Mouse (Mus musculus) intestine, postnatal 0 days (tissue): ENCODE measurements at regions not wholly inside any gene's neighbourhood (a gene's known extent, or its start where the extent isn't known, plus 50 kb on each side); places are given as distances from the start of the nearest gene placed in this dataset.
A peak's percentile ranks its signal among the peaks of the same experiment; 100 is the strongest.

Experiments used
- ATAC-seq: fragments of 200-750 bp; cut with Nextera tagmentation; 2 replicates; pipeline ENCODE4 v1.8.0; 2017; ENCODE audit warnings: mild to moderate bottlenecking, moderate TSS enrichment, moderate library complexity
- H3K27ac ChIP-seq: fragments of 300-500 bp; sonication (generic); 2 replicates; pipeline ENCODE4 v1.5.1; 2014; ENCODE audit warnings: mild to moderate bottlenecking, low read depth, low read length, moderate library complexity
- H3K27me3 ChIP-seq: fragments of 300-500 bp; sonication (generic); replicated peaks from 2 replicates; pipeline ENCODE4 v1.6.1; 2014; ENCODE audit warnings: low read length, mixed read lengths; ENCODE audit not compliant: control insufficient read depth, insufficient read depth
- H3K36me3 ChIP-seq: fragments of 300-500 bp; sonication (generic); 2 replicates; pipeline ENCODE4 v1.6.1; 2014; ENCODE audit warnings: mild to moderate bottlenecking, moderate library complexity; ENCODE audit not compliant: control insufficient read depth, insufficient read depth
- H3K4me1 ChIP-seq: fragments of 300-500 bp; sonication (generic); replicated peaks from 2 replicates; pipeline ENCODE4 v1.6.1; 2014; ENCODE audit warnings: antibody characterized with exemption, low read length, mixed read lengths; ENCODE audit not compliant: control insufficient read depth, insufficient read depth
- H3K4me2 ChIP-seq: fragments of 300-500 bp; sonication (generic); replicated peaks from 2 replicates; pipeline ENCODE4 v1.6.1; 2014; ENCODE audit warnings: low read depth, mild to moderate bottlenecking, moderate library complexity
- H3K4me3 ChIP-seq: fragments of 300-500 bp; sonication (generic); 2 replicates; pipeline ENCODE4 v1.5.1; 2014; ENCODE audit warnings: low read depth, low read length
- H3K9ac ChIP-seq: fragments of 300-500 bp; sonication (generic); 2 replicates; pipeline ENCODE4 v1.6.1; 2014; ENCODE audit warnings: mild to moderate bottlenecking, low read depth, low read length
- H3K9me3 ChIP-seq: fragments of 300-500 bp; sonication (generic); 2 replicates; pipeline ENCODE4 v1.6.1; 2016; ENCODE audit warnings: mixed run types; ENCODE audit not compliant: control insufficient read depth
- CTCF ChIP-seq: sonication (generic); IDR thresholded peaks from 2 replicates; pipeline ENCODE4 v1.5.1; 2016; ENCODE audit warnings: low read depth, mild to moderate bottlenecking, control low read depth, antibody characterized with exemption, moderate library complexity
- WGBS: fragments of 180-500 bp; shearing (Covaris S2); extraction: QIAGEN DNeasy Blood & Tissue Kit; methylation state at CpG from one replicate; pipeline ENCODE4 v1.1.7; 2014; 5-methylcytosine and 5-hydroxymethylcytosine counted together

- no peak overlapping the region for H3K4me3 ChIP-seq
- H3K9ac ChIP-seq, result no peak overlapping the region
- no peaks in the 10 kb centered on the region for H3K36me3 ChIP-seq
- H3K4me1 ChIP-seq, result no peaks in the 10 kb centered on the region
- no peak overlapping the region for H3K4me2 ChIP-seq
- ATAC-seq, result no peak
- WGBS, result 69% methylated on average over 2 of the region's 2 CpGs
- no peaks in the 10 kb centered on the region for H3K27me3 ChIP-seq
- no peak overlapping the region for H3K27ac ChIP-seq
- H3K9me3 ChIP-seq, result no peaks in the 10 kb centered on the region
- TF ChIP-seq CTCF, result no peak
Observed at GRCm38 (mm10) chr10:95124476-95124875, 179.8 kb upstream of the Plxnc1 start.

- H3K9ac ChIP-seq, result no peak overlapping the region
- no peak for TF ChIP-seq CTCF
- no peak for ATAC-seq
- H3K36me3 ChIP-seq, result no peaks in the 10 kb centered on the region
- H3K4me1 ChIP-seq, result peaks cover 4% of the 10 kb centered on the region; the same call in 1 of the 2 replicates
- H3K4me3 ChIP-seq, result no peak overlapping the region
- no peak overlapping the region for H3K4me2 ChIP-seq
- H3K27me3 ChIP-seq, result no peaks in the 10 kb centered on the region
- H3K9me3 ChIP-seq, result no peaks in the 10 kb centered on the region
- H3K27ac ChIP-seq, result no peak overlapping the region
- WGBS, result 67% methylated on average over 4 of the region's 4 CpGs
Observed at GRCm38 (mm10) chr10:95120007-95120406, 175.4 kb upstream of the Plxnc1 start.

- H3K27me3 ChIP-seq, result no peaks in the 10 kb centered on the region
- H3K36me3 ChIP-seq, result no peaks in the 10 kb centered on the region
- H3K9ac ChIP-seq, result no peak overlapping the region
- no peak overlapping the region for H3K4me3 ChIP-seq
- no peak for ATAC-seq
- H3K9me3 ChIP-seq, result no peaks in the 10 kb centered on the region
- no peak overlapping the region for H3K27ac ChIP-seq
- no peak overlapping the region for H3K4me2 ChIP-seq
- 63% methylated on average over 8 of the region's 8 CpGs for WGBS
- peaks cover 7% of the 10 kb centered on the region; the same call in 1 of the 2 replicates for H3K4me1 ChIP-seq
- no peak for TF ChIP-seq CTCF
Observed at GRCm38 (mm10) chr10:95118786-95119351, 174.2 kb upstream of the Plxnc1 start.

GRCm38 (mm10) chr10:95117731-95118212, 173.1 kb upstream of the Plxnc1 start:
- Histone ChIP-seq H3K4me3 (no peak overlapping the region), H3K36me3 (no peaks in the 10 kb centered on the region), H3K9ac (no peak overlapping the region), H3K27me3 (no peaks in the 10 kb centered on the region), H3K27ac (peak overlapping the region; percentile 75; the same call in 1 of the 2 replicates), H3K4me2 (no peak overlapping the region), H3K4me1 (peaks cover 8% of the 10 kb centered on the region; the same call in 1 of the 2 replicates), H3K9me3 (no peaks in the 10 kb centered on the region)
- TF ChIP-seq CTCF, result no peak
- 31% methylated on average over 3 of the region's 3 CpGs for WGBS
- no peak for ATAC-seq

GRCm38 (mm10) chr10:95117041-95117730, 172.6 kb upstream of the Plxnc1 start:
- H3K9ac ChIP-seq, result no peak overlapping the region
- no peak for ATAC-seq
- H3K27me3 ChIP-seq, result no peaks in the 10 kb centered on the region
- 0 out of 2 replicates have a peak overlapping the region, but pooled peaks have one; percentile 22 for H3K4me2 ChIP-seq
- H3K9me3 ChIP-seq, result no peaks in the 10 kb centered on the region
- H3K4me1 ChIP-seq, result peaks cover 8% of the 10 kb centered on the region; the same call in 1 of the 2 replicates
- no peaks in the 10 kb centered on the region for H3K36me3 ChIP-seq
- WGBS, result 48% methylated on average over 6 of the region's 6 CpGs
- H3K27ac ChIP-seq, result peak overlapping the region; percentile 75
- H3K4me3 ChIP-seq, result no peak overlapping the region
- no peak for TF ChIP-seq CTCF

- no peaks in the 10 kb centered on the region for H3K36me3 ChIP-seq
- H3K4me2 ChIP-seq, result no peak overlapping the region
- ATAC-seq, result peak; percentile 72
- H3K4me1 ChIP-seq, result peaks cover 8% of the 10 kb centered on the region; the same call in 1 of the 2 replicates
- WGBS, result 20% methylated on average over 3 of the region's 3 CpGs
- no peak overlapping the region for H3K9ac ChIP-seq
- no peaks in the 10 kb centered on the region for H3K9me3 ChIP-seq
- peak; percentile 51 for TF ChIP-seq CTCF
- H3K27me3 ChIP-seq, result no peaks in the 10 kb centered on the region
- H3K27ac ChIP-seq, result peak overlapping the region; percentile 75; the same call in 1 of the 2 replicates
- no peak overlapping the region for H3K4me3 ChIP-seq
Observed at GRCm38 (mm10) chr10:95116579-95117011, 172.0 kb upstream of the Plxnc1 start.
